Mouse (Mus musculus): ENCODE measurements around the gene Amotl2.

Amotl2 gene

GRCm38 (mm10) chr9:102771308-102771895 is 54.9 kb downstream of the Amotl2 start:
- DNase-seq (ENCODE audit: extremely low spot score, low read depth, low spot score), result no peak

GRCm38 (mm10) chr9:102777631-102778591 is 61.4 kb downstream of the Amotl2 start:
- no peak for DNase-seq (ENCODE audit: extremely low spot score, low read depth, low spot score)

DNA sequence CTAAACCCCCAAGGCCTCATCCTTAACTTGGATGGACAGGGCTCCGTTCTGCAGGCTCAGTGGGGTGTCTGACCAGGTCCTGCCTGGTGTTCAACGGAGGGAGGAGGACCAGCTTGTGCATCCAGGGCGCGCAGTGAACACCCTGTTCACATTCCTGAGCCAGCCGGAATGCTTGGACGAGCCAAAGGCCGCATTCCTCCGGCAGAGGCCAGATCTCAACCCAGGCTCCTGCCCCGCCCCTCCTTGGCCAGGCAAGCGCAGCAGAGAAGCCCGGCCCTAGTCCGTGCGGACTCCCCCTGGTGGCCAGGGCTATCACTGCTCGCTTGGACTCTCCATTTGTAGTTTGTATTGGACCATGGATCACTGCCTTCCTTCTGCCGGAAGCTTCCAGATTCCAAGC is 63.0 kb downstream of the Amotl2 start:
- peak; percentile 42 for DNase-seq (ENCODE audit: extremely low spot score, low read depth, low spot score)

All from hindlimb bud, embryonic 11.5 days (tissue).